Mouse (Mus musculus) G1E (cell line): ENCODE data around the gene Gm3336. TPM values are rescaled to one million over a fixed set of nuclear protein-coding genes. Genes with fewer than 3 reads are reported as not detected.

ENCODE experiments used
- ATAC-seq: 2 replicates; pipeline ENCODE4 v1.8.0; 2016; ENCODE audit warnings: mild to moderate bottlenecking; ENCODE audit not compliant: insufficient number of reproducible peaks, poor library complexity, low FRiP score, severe bottlenecking; ENCODE audit errors: extremely low read depth
- DNase-seq: peaks from one replicate; pipeline ENCODE4 v3.0.0; 2012; ENCODE audit warnings: low spot score
- H3K27me3 ChIP-seq: 2 replicates; pipeline ENCODE4 v1.6.1; 2012; ENCODE audit warnings: mild to moderate bottlenecking, low read length, inconsistent platforms; ENCODE audit not compliant: insufficient read depth
- H3K36me3 ChIP-seq: replicated peaks from 2 replicates; pipeline ENCODE3; 2012; ENCODE audit warnings: mild to moderate bottlenecking, inconsistent platforms
- H3K4me1 ChIP-seq: 2 replicates; pipeline ENCODE4 v1.6.1; 2012; ENCODE audit warnings: low read depth, low read length, inconsistent platforms, mixed read lengths; ENCODE audit not compliant: insufficient read depth
- H3K4me3 ChIP-seq: 2 replicates; pipeline ENCODE4 v1.5.1; 2012; ENCODE audit warnings: low read depth, mild to moderate bottlenecking, inconsistent platforms, low read length, moderate library complexity, mixed read lengths
- H3K9me3 ChIP-seq: replicated peaks from 2 replicates; pipeline ENCODE4 v1.6.1; 2012; ENCODE audit warnings: inconsistent platforms
- CTCF ChIP-seq: IDR thresholded peaks from 2 replicates; pipeline ENCODE4 v1.5.1; 2012; ENCODE audit warnings: low read depth, low read length, inconsistent platforms, mixed read lengths
- GATA1 ChIP-seq: IDR thresholded peaks from 2 replicates; pipeline ENCODE4 v1.6.1; 2012; ENCODE audit warnings: borderline replicate concordance, low read length, inconsistent platforms, mixed read lengths
- GATA2 ChIP-seq: IDR thresholded peaks from 2 replicates; pipeline ENCODE4 v1.6.1; 2012; ENCODE audit warnings: low read depth, low read length, inconsistent platforms, borderline replicate concordance
- POLR2AphosphoS5 ChIP-seq: IDR thresholded peaks from 2 replicates; pipeline ENCODE4 v1.6.1; 2012; ENCODE audit warnings: low read depth, low read length, inconsistent platforms; ENCODE audit not compliant: insufficient replicate concordance
- TAL1 ChIP-seq: conservative IDR thresholded peaks from 2 replicates; pipeline ENCODE4 v1.6.1; 2012; ENCODE audit warnings: low read depth, low read length, inconsistent platforms, mixed read lengths
- polyA plus RNA-seq: library from polyadenylated mRNA; stranded (reverse); fragments of >175 nt; gene quantifications from 2 replicates; pipeline ENCODE4 v1.2.3, GENCODE M21; 2012
- total RNA-seq, 2 experiments: library from RNA; stranded (forward) in 1 of 2; stranded (reverse) in 1 of 2; fragments of 200-1000 nt in 1 of 2; fragments of >200 nt in 1 of 2; fragmentation: Nextera tagmentation in 1 of 2; gene quantifications; 2 replicates each; pipeline ENCODE4 v1.2.3; 2014 to 2017

Gene Gm3336
- total and polyA plus RNA-seq, 3 experiments: 0.66 to 3.7 (median 0.93) TPM

DNA sequence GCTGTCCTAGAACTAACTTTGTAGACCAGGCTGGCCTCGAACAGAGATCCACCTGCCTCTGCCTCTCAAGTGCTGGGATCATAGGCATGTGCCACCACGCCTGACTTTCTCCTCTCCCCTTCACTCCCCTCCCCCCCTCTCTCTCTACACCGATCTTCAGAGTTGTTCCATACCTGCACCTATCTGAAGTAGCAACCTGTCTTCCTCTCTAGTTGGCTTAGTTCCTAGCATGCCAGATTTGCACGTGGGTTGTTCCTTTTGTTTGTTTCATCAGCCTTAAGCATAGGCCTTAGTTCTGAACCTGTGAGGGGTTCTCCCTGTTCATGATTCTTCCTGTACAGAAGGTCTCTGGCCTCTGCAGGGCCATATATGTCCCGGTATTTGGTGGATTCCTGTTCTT, 19.4 kb downstream of the Gm3336 start:
- H3K36me3 ChIP-seq: no peaks in the 10 kb centered on the region
- H3K27me3 ChIP-seq: peaks cover 42% of the 10 kb centered on the region
- no peak for TF ChIP-seq POLR2AphosphoS5
- no peak for TF ChIP-seq GATA2
- no peak for TF ChIP-seq TAL1
- no peak for TF ChIP-seq GATA1
- TF ChIP-seq CTCF: no peak
- no peaks in the 10 kb centered on the region; the same call in 1 of the 2 replicates for H3K4me1 ChIP-seq
- no peak for ATAC-seq
- no peak for DNase-seq
- no peak overlapping the region for H3K4me3 ChIP-seq
- no peaks in the 10 kb centered on the region for H3K9me3 ChIP-seq

DNA sequence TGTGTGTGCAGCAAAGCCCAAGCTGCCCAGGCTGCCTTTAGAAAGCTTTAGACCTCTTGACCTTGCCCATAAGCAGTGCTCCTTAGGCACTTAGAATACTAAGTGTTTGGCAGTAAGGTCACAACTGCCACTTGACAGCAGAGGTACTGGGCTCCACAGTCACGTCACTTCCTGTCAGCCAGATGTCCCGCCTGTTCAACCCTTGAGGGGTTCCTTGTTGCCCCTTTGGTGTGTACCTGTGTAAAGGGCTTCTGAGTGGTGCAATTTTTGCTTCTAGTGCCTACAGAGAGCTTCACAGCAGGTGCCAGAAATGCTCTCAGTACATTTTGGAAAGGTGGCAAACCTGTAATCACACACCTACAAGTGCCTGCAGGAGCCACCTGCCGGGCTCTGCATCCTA, 19.9 kb downstream of the Gm3336 start:
- ATAC-seq: no peak
- Histone ChIP-seq H3K4me1 (no peaks in the 10 kb centered on the region; the same call in 1 of the 2 replicates), H3K27me3 (peaks cover 42% of the 10 kb centered on the region), H3K36me3 (no peaks in the 10 kb centered on the region), H3K9me3 (no peaks in the 10 kb centered on the region), H3K4me3 (no peak overlapping the region)
- no peak for DNase-seq
- no peak for TF ChIP-seq POLR2AphosphoS5
- no peak for TF ChIP-seq TAL1
- TF ChIP-seq CTCF: no peak
- TF ChIP-seq GATA2: no peak
- no peak for TF ChIP-seq GATA1

DNA sequence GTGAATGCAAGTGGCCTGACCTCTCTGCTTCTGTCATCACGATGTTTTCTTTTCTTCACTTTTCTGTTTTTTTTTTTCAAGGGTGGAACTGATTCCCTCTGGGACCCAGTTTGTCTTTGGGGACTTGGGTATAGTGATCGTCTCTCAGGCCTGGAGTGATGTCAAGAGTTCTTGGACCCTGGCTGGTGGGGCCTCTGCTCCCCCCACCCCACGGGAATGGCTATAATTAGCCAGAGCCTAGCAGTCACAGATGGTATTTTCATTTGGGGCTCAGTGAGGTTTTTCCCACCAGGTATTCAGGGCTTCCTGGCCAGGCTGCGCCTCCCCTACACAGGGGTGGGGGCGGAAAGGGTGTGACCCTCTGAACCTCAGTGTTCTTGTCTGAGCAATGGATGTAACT, 23.3 kb downstream of the Gm3336 start:
- Histone ChIP-seq H3K9me3 (no peaks in the 10 kb centered on the region), H3K27me3 (peaks cover 63% of the 10 kb centered on the region), H3K4me1 (peaks cover 4% of the 10 kb centered on the region; the same call in 1 of the 2 replicates), H3K36me3 (no peaks in the 10 kb centered on the region), H3K4me3 (no peak overlapping the region)
- ATAC-seq (no peak), DNase-seq (no peak)
- no peak for TF ChIP-seq GATA1
- no peak for TF ChIP-seq POLR2AphosphoS5
- no peak for TF ChIP-seq TAL1
- TF ChIP-seq GATA2: no peak
- no peak for TF ChIP-seq CTCF

DNA sequence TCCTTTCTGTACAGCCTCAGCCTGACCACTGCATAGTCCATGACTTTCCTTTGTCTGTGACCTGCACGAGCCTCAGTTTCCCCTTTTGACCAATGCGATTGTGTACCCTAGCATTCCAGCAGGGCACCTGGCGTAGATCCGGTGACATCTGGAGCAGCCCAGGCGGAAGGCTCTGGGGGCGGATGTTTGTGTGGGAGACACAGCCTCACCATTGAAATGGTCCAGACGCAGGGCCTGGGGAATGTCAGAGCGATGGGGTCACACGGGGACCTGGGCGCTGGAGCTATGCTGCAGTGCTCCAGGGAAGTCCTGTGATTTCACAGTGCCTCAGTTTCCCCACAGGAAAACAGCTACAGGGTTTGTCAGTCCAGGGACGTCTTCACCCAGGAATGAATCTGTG, 23.8 kb downstream of the Gm3336 start:
- ATAC-seq: no peak
- Histone ChIP-seq H3K9me3 (no peaks in the 10 kb centered on the region), H3K4me1 (peaks cover 4% of the 10 kb centered on the region; the same call in 1 of the 2 replicates), H3K27me3 (peaks cover 66% of the 10 kb centered on the region), H3K4me3 (no peak overlapping the region), H3K36me3 (no peaks in the 10 kb centered on the region)
- no peak for DNase-seq
- TF ChIP-seq GATA1 (no peak), CTCF (no peak), POLR2AphosphoS5 (no peak), GATA2 (no peak), TAL1 (no peak)

DNA sequence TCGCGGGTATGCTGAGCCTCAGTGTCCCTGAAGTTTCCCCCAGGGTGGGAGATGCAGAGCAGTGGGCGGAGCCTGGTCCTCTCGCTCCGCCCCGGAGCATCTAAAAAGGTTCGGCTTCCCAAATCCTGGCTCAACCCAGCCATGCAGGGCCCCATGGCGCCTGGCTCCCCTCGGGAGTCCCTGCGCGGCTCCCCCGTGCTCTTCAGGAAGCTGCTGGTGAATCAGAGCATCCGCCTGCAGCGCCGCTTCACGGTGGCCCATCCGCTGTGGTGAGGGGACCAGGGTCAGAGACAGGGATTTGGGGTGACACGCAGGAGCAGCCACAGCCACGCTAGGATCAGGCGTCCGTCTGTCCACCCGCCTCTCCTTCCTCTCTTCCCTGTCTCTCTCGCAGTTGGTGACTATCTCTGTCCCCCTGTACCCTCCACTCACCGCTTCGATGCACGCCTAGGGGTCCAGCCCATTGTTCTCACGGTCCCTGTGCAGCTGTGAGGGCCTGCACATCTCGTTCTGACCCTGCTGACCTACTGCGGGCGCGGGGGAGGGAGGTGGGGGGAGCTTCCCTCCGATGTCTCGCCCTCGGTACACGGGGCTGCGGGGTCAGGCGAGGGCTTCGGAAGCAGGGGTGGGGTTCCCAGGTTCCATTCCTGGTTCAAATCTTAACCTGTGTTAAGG, 24.8 kb downstream of the Gm3336 start:
- DNase-seq (no peak), ATAC-seq (no peak)
- H3K27me3 ChIP-seq: peaks cover 71% of the 10 kb centered on the region
- TF ChIP-seq CTCF (no peak), GATA2 (no peak), TAL1 (no peak), POLR2AphosphoS5 (no peak), GATA1 (no peak)
- peaks cover 5% of the 10 kb centered on the region; the same call in 1 of the 2 replicates for H3K4me1 ChIP-seq
- H3K9me3 ChIP-seq: no peaks in the 10 kb centered on the region
- H3K36me3 ChIP-seq: no peaks in the 10 kb centered on the region
- H3K4me3 ChIP-seq: no peak overlapping the region

DNA sequence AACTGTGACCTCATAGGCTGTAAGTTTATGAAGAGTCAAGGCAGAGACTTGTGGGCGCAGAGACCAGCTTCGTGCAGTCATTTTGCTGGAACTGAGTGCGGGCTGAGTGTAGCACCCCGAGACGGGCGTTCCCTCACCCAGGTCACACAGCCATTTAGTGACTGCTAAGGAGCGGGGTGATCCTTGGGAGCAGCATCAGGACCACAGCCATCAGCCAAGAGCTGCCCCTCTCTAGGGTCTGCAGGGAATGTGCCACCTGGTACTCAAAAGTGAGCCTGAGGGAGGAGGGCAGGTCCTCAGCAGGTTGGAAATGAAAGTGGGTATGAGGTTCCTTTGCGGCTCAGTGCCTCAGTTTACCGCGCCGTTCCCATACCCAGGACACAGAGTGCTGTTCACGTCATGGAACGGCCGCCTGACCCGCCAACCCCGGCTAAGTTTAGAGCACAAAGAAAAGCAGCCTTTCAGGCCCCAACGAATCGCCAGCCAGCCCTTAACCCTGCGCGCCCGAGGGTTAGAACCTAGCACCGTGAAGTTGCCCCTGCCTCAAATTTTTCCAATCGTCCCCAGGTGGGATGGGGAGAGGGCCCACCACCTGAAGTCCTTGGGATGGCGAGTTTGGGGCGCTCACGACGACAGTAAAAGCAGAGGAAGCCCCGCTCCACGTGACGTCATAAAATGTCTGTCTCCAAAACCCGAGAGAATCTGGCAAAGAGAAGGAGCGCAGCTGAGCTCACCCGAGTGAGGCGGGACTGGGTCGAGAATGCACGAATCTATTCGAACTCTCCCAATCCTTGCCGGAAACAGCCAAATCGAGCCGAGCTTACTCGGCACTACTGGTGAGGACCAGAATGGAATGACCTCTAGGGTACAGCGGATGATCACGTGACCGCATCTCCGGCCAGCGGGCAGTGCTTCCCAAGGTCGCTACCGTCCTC, 25.6 kb downstream of the Gm3336 start:
- ATAC-seq (no peak), DNase-seq (no peak)
- no peaks in the 10 kb centered on the region for H3K36me3 ChIP-seq
- no peaks in the 10 kb centered on the region for H3K9me3 ChIP-seq
- H3K27me3 ChIP-seq: peaks cover 74% of the 10 kb centered on the region
- H3K4me3 ChIP-seq: no peak overlapping the region
- TF ChIP-seq GATA2: no peak
- no peak for TF ChIP-seq CTCF
- TF ChIP-seq POLR2AphosphoS5: no peak
- no peak for TF ChIP-seq TAL1
- TF ChIP-seq GATA1: no peak
- H3K4me1 ChIP-seq: peaks cover 5% of the 10 kb centered on the region; the same call in 1 of the 2 replicates
